Mouse (Mus musculus) C2C12 (cell line): ENCODE data around the gene Tmem190.
"Not testable (repeated sequence)": the region's sequence is repeated elsewhere in the genome, so short reads cannot be mapped to it uniquely, and the experiment has no call there.

ENCODE experiments used
- CTCF ChIP-seq: IDR thresholded peaks from one replicate; pipeline ENCODE4 v1.5.1; 2011; ENCODE audit not compliant: control insufficient read depth, insufficient read depth, insufficient read length
- FOSL1 ChIP-seq: IDR thresholded peaks from one replicate; pipeline ENCODE4 v1.8.0; 2011; ENCODE audit warnings: mild to moderate bottlenecking, low read length; ENCODE audit not compliant: poor library complexity, insufficient read depth, severe bottlenecking
- MAX ChIP-seq: IDR thresholded peaks from one replicate; pipeline ENCODE4 v1.6.1; 2011; ENCODE audit warnings: mild to moderate bottlenecking, control low read depth
- MYOG ChIP-seq: IDR thresholded peaks from one replicate; pipeline ENCODE4 v1.6.1; 2011; ENCODE audit not compliant: control insufficient read depth, insufficient read length; ENCODE audit errors: extremely low read depth
- USF1 ChIP-seq: IDR thresholded peaks from one replicate; pipeline ENCODE4 v1.6.1; 2011; ENCODE audit warnings: low read depth, mild to moderate bottlenecking, control low read depth, moderate library complexity

- TF ChIP-seq MYOG, CTCF, MAX, FOSL1, USF1: not testable (repeated sequence)
Observed at GRCm38 (mm10) chr7:4811131-4811530, 28.4 kb downstream of the Tmem190 start.
